Mouse (Mus musculus) erythroblast, embryonic 14.5 days (primary cell): ENCODE measurements around the gene Nrarp. TPM values are rescaled to one million over a fixed set of nuclear protein-coding genes. Genes with fewer than 3 reads are reported as not detected.

ENCODE experiments used
- H3K27me3 ChIP-seq: 2 replicates; pipeline ENCODE4 v1.6.1; 2012; ENCODE audit warnings: inconsistent platforms; ENCODE audit not compliant: control insufficient read depth
- H3K36me3 ChIP-seq: 2 replicates; pipeline ENCODE4 v1.6.1; 2012; ENCODE audit warnings: mild to moderate bottlenecking, inconsistent platforms; ENCODE audit not compliant: control insufficient read depth
- H3K4me1 ChIP-seq: 2 replicates; pipeline ENCODE4 v1.6.1; 2012; ENCODE audit warnings: inconsistent platforms; ENCODE audit not compliant: control insufficient read depth
- H3K4me3 ChIP-seq: replicated peaks from 2 replicates; pipeline ENCODE3; 2012; ENCODE audit warnings: moderate library complexity, mild to moderate bottlenecking, inconsistent platforms
- H3K9me3 ChIP-seq: 2 replicates; pipeline ENCODE4 v1.6.1; 2012; ENCODE audit warnings: low read length, inconsistent platforms, mixed read lengths; ENCODE audit not compliant: control insufficient read depth
- GATA1 ChIP-seq: IDR thresholded peaks from 2 replicates; pipeline ENCODE4 v1.6.1; 2012; ENCODE audit warnings: low read length, inconsistent platforms, mixed read lengths
- TAL1 ChIP-seq: IDR thresholded peaks from 3 replicates; pipeline ENCODE4 v1.6.1; 2012; ENCODE audit warnings: low read length, inconsistent platforms, mixed read lengths
- polyA plus RNA-seq: library from polyadenylated mRNA; stranded (reverse); fragments of >175 nt; gene quantifications from 2 replicates; pipeline ENCODE4 v1.2.3, GENCODE M21; 2012

The Nrarp gene
- polyA plus RNA-seq, 1 experiment: 0.49 TPM

DNA sequence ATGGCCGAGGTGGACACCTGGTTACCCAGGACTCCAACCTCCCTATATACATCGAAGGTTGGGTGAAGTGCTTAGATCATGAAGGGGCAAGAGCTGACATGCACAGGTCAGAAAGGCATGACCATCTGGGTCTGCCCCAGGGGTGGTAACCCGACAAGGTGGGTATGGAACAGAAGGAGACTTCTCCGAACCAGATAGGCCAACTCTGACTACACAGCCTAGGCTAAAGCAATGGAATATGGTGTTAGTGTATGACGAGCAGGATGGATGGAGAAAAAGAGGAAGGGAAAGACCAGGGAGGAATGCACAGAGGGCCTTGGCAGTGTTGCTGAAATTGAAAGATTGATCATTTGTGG lies 6.0 kb downstream of the Nrarp start:
- Histone ChIP-seq H3K9me3 (no peaks in the 10 kb centered on the region), H3K27me3 (peaks cover 60% of the 10 kb centered on the region), H3K4me1 (peaks cover 26% of the 10 kb centered on the region), H3K4me3 (peak overlapping the region; percentile 55), H3K36me3 (no peaks in the 10 kb centered on the region)
- TF ChIP-seq GATA1 (no peak), TAL1 (no peak)

GRCm38 (mm10) chr2:25187841-25188240 lies 7.3 kb downstream of the Nrarp start:
- TF ChIP-seq GATA1 (no peak), TAL1 (no peak)
- Histone ChIP-seq H3K27me3 (peaks cover 47% of the 10 kb centered on the region), H3K9me3 (no peaks in the 10 kb centered on the region), H3K36me3 (no peaks in the 10 kb centered on the region), H3K4me3 (no peak overlapping the region), H3K4me1 (peaks cover 15% of the 10 kb centered on the region)

GRCm38 (mm10) chr2:25193330-25193770 lies 12.8 kb downstream of the Nrarp start:
- TF ChIP-seq GATA1 (no peak), TAL1 (no peak)
- peaks cover 51% of the 10 kb centered on the region for H3K4me1 ChIP-seq

DNA sequence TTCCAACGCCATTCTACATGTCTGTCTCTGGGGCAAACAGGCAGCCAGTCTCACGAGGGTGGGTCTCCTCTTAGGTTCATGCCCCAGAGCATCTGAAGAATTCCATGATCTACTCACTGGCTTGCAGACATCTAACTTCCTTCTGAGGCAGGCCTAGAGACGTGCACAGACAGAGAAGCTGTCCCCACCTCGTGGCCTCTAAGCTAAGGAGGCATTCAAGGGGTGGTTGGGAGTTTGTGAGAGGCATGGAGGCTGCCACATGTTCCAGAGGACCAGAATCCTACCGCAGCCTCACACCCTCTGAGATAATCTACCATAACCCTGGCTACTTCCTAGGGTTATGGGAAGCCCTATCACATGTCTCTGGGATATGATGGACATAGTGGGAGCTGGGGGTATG lies 13.4 kb downstream of the Nrarp start:
- TF ChIP-seq TAL1 (no peak), GATA1 (no peak)
- no peaks in the 10 kb centered on the region for H3K9me3 ChIP-seq
- peaks cover 7% of the 10 kb centered on the region for H3K27me3 ChIP-seq
- H3K4me3 ChIP-seq: no peak overlapping the region
- peaks cover 11% of the 10 kb centered on the region for H3K36me3 ChIP-seq
- H3K4me1 ChIP-seq: peaks cover 51% of the 10 kb centered on the region

More at GRCm38 (mm10) chr2:25193330-25193770, 12.8 kb downstream of the Nrarp start:
- Histone ChIP-seq H3K4me3 (no peak overlapping the region), H3K9me3 (no peaks in the 10 kb centered on the region), H3K27me3 (peaks cover 7% of the 10 kb centered on the region), H3K36me3 (peaks cover 5% of the 10 kb centered on the region)

- Histone ChIP-seq H3K27me3 (peaks cover 7% of the 10 kb centered on the region), H3K9me3 (no peaks in the 10 kb centered on the region), H3K4me3 (peak overlapping the region; percentile 66), H3K4me1 (peaks cover 51% of the 10 kb centered on the region), H3K36me3 (peaks cover 18% of the 10 kb centered on the region)
- TF ChIP-seq GATA1: no peak
- TF ChIP-seq TAL1: no peak
Observed at GRCm38 (mm10) chr2:25194486-25195171, 14.1 kb downstream of the Nrarp start.

DNA sequence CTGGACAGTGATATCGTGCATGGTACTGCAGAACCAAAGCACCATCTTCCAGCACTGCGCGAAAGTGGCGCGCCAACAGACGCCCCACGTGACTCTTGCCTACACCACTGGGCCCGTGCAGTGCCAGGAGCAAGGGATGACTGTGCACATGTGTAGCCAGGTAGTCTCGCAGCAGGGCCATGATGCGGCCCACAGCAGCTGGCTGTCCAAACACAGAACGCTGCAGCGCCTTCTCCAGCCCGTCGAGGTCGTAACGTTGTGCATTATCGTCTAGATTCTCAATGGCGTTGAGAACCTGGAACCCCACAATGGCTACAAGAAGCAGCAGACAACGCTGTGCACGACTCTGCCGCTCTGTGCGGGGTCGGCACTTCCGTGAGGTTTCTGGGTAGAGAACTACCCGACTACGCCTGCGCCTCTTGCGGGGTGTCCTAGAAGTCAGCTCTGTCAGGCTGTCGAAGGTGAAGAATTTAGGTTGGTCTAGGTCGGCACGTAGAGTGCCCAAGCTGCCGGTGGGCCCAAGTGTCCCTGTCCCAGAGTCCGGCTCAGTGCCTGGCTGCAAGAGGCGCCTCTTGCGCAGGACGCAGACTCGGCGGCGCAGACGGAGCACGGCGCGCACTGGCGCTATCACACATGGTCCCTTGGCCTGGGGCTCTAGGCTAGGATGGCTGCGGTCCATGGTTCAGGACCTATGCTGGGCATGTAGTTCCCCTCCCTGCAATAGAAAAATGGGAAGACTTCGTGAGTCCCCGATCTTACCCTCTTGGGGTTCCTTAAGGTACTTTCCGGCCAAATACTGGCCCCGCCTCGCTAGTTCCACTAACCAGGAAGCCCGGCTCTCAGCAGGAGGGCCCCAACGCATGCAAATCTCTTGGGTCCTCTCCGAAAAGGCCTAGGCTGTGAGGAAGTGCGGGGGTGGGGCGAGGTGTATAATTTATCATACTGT lies 14.9 kb downstream of the Nrarp start:
- Histone ChIP-seq H3K27me3 (peaks cover 7% of the 10 kb centered on the region), H3K9me3 (no peaks in the 10 kb centered on the region), H3K4me3 (peak overlapping the region; percentile 66), H3K36me3 (peaks cover 26% of the 10 kb centered on the region), H3K4me1 (peaks cover 51% of the 10 kb centered on the region)
- TF ChIP-seq TAL1: no peak
- TF ChIP-seq GATA1: no peak

GRCm38 (mm10) chr2:25196172-25196954 lies 15.8 kb downstream of the Nrarp start, which contains the start of gene Tor4a:
TSS of gene Tor4a (minus strand) at chr2:25196886.
- H3K36me3 ChIP-seq: peaks cover 35% of the 10 kb centered on the region
- H3K27me3 ChIP-seq: peaks cover 7% of the 10 kb centered on the region
- H3K4me3 ChIP-seq: peak within 1 kb of the TSS; percentile 66
- TF ChIP-seq GATA1 (no peak), TAL1 (no peak)
- peaks cover 51% of the 10 kb centered on the region for H3K4me1 ChIP-seq
- H3K9me3 ChIP-seq: no peaks in the 10 kb centered on the region

DNA sequence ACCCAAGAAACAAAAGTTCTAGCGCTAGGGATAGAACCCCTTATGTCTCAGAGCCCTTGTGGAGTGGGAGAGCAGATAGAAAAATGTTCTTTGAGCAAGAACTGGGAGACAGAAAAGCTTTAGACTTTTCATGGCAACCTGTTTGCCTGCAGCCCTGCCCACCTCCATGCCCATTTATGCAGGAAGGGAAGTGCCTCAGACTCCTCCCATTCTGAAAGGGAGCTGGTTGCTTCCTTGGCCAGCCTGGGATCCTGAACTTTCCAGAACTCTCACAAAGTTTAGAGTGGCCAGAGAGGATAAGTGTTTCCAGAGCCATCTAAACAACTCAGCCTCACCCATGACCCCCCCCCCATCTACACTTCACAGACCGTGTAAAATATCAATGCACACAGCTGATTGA lies 16.6 kb downstream of the Nrarp start:
- no peaks in the 10 kb centered on the region for H3K9me3 ChIP-seq
- H3K36me3 ChIP-seq: peaks cover 43% of the 10 kb centered on the region

More for the DNA sequence above, 16.6 kb downstream of the Nrarp start:
- peaks cover 51% of the 10 kb centered on the region for H3K4me1 ChIP-seq
- H3K27me3 ChIP-seq: peaks cover 7% of the 10 kb centered on the region
- H3K4me3 ChIP-seq: no peak overlapping the region
- TF ChIP-seq GATA1: no peak
